Mouse (Mus musculus) urinary bladder, postnatal 4 days (tissue): ENCODE measurements around the gene Hsd17b6.

ENCODE experiments used
- DNase-seq, 2 experiments: peaks; one replicate each; pipeline ENCODE4 v3.0.0; 2021 to 2022; ENCODE audit warnings: low spot score in 2 of 2

Gene Hsd17b6

GRCm38 (mm10) chr10:128005479-128005878, 1.9 kb downstream of the Hsd17b6 start:
- no peak for DNase-seq

DNA sequence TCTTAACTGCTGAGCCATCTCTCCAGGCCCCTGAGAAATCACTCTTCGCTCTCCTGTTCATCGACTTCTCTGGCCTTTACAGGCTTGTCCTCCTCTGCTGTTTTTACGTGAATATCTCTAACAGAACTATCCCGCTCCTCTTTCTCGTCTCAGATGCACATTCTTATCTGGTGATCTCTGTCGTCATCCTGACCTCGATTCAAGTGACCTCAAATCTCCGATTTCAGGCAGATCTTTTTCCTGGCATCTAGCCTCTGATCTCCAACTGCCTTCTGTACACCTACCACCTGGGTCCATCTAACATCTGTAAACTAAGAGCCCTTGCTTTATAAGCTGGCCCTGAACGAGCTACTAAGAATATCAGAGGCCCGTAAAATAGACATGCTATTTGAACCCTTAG, 2.5 kb downstream of the Hsd17b6 start:
- DNase-seq: no peak

GRCm38 (mm10) chr10:128003281-128003801, 4.1 kb downstream of the Hsd17b6 start:
- no peak for DNase-seq

GRCm38 (mm10) chr10:127998260-127998659, 9.2 kb downstream of the Hsd17b6 start:
- DNase-seq: no peak

DNA sequence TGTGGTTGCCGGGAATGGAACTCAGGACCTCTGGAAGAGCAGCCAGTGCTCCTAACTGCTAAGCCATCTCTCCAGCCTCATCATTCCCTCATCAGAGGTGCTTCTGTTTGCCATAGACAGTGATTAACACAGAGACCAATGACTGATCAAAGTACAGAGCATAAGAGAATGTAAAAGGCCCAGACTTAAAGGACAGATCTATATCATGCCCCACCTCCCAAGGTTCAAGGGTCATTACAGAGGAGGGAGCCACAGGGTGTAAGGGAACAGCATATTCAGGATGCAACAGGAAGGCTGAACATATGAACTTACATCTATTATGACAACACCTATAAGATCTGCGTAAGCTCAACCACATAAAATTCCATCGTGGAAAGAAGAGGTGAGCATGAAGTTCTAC, 10.7 kb downstream of the Hsd17b6 start:
- no peak for DNase-seq

DNA sequence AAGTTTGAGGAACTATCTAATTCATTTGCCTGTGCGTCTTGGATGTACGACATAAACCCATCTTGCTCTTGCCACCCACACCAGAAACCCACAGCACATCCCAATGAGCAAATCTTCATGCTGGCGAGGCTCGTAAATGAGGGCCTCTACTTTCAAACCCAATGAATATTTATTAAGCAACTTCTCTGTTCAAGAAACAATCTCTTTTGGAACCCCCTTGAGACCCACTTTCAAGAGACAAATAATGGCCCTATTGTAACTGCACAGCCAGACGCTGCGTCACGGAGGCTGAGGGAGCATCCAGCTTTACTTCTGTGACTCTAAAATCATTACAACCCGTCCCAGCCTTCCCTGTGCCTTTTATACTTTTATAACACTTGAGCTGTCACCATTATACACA, 21.8 kb downstream of the Hsd17b6 start:
- DNase-seq: no peak

DNA sequence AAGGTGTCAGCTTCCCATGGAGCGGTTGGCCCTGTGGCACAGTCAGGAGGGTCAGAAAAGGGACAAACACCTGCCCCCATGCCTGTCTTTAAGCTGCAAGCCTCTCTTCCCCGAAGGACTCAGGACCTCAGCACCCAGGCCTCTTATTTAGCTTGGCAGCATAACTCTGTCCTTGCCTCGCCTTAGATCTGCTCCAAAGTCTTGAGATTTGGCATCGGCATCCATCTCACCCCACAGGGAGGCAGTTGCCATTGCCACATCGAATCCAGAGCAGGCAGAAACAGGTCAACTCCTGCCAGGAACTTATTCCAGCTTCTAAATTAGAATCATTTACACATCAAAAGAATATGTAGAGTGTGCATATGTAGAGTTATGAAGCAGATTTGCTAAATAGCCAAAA, 22.8 kb downstream of the Hsd17b6 start:
- DNase-seq: no peak

DNA sequence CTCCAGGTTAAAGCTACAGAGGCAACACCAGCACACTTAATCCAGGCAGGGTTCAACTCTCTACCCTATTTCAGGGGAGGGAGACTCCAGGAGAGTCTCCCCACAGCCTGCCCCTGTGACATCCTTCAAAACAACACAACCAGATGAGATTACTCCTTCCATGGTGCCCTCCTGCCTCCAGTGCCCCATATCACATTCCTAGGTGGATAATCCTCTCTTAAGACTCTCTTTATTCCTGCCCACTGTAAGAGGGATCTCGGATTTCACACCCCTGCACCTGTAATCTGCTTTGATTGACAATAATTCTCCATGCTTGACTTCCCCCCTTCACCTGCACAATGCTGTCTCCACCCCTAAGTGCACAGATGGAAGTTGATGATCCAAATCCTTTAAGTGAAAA, 31.9 kb downstream of the Hsd17b6 start:
- no peak for DNase-seq

- DNase-seq: no peak
Observed at GRCm38 (mm10) chr10:127974062-127974461, 33.3 kb downstream of the Hsd17b6 start.

DNA sequence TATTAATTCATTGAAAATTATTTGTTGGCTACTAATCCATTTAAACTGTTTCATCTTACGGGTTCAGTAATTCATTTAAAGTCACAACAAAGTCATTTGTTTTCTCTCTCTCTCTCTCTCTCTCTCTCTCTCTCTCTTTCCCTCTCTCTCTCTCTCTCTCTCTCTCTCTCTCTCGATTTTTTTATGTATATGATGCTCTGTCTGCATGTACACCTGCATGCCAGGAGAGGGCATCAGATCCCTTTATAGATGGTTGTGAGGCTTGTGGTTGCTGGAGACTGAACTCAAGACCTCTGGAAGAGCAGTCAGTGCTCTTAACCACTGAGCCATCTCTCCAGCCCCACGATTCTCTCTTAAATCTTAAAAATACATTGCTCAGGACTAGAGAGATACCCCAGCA, 36.3 kb downstream of the Hsd17b6 start:
- no peak for DNase-seq

DNA sequence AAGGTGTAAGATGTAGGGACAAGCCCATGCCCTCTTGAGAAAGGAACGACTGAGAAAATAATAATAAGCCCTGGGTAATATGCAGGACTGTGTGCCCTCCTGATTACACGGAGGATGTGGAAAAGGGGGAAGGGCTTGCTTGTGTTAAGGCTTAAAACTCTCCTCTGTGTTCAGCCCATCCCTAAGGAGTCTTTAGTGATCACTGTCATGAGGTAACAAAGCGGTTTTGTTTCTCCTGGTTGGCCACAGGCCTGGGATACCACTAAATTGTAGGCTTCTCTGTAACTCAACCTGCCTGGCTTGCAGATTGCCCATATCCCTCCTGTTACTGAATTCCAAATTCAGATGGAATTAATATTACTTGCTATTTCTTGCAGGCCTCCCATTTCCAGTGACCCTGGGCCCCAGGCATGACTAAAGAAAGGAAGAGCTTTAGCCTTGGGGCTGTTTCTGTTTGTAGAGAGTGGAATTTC, 37.0 kb downstream of the Hsd17b6 start:
- DNase-seq: no peak

- no peak for DNase-seq
Observed at GRCm38 (mm10) chr10:127969820-127970219, 37.6 kb downstream of the Hsd17b6 start.

DNA sequence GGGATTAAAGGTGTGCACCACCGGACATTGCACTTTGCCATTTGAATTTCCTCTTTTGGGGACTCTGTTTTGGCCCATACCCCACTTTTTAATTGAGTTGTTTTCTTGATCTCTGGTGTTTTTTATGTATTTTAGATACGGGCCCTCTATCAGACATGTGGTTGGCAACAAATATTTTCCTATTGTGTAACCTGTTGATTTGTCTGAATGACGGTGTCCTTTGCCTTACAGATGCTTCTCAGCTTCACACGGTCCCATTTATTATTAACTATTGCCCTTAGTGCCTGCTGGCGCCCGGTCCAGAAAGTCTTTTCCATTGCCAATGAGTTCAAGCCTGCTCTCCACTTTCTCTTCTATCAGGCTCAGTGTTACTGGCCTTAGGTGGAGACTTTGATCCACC, 40.9 kb downstream of the Hsd17b6 start:
- no peak for DNase-seq

DNA sequence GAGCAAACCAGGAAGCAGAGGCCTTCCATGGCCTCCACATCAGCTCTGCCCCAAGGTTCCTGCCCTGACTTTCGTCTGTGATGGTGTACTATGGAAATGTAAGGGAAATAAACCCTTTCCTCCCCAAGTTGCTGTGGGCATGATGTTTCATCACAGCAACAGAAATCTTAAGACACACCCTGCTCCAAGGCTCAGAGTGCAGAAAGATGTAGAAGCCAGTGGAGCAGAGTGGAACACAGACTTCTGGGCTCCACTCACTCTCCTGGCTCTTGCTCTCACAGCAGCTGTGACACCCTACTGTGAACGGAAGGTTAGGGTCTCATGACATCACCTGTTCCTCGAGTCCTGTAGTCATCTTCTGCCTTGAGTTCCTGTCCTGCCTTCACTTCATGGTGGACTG, 43.4 kb downstream of the Hsd17b6 start:
- DNase-seq: no peak

GRCm38 (mm10) chr10:127962451-127962850, 45.0 kb downstream of the Hsd17b6 start:
- DNase-seq: no peak

- no peak for DNase-seq
Observed at GRCm38 (mm10) chr10:127959161-127959679, 48.2 kb downstream of the Hsd17b6 start.

GRCm38 (mm10) chr10:127956168-127956816, 51.1 kb downstream of the Hsd17b6 start:
- peak; percentile 33 to 86 for DNase-seq

GRCm38 (mm10) chr10:127955034-127955433, 52.4 kb downstream of the Hsd17b6 start:
- DNase-seq: no peak

- DNase-seq: no peak
Observed at GRCm38 (mm10) chr10:127951821-127952220, 55.6 kb downstream of the Hsd17b6 start.

GRCm38 (mm10) chr10:127951390-127951789, 56.0 kb downstream of the Hsd17b6 start:
- no peak for DNase-seq

DNA sequence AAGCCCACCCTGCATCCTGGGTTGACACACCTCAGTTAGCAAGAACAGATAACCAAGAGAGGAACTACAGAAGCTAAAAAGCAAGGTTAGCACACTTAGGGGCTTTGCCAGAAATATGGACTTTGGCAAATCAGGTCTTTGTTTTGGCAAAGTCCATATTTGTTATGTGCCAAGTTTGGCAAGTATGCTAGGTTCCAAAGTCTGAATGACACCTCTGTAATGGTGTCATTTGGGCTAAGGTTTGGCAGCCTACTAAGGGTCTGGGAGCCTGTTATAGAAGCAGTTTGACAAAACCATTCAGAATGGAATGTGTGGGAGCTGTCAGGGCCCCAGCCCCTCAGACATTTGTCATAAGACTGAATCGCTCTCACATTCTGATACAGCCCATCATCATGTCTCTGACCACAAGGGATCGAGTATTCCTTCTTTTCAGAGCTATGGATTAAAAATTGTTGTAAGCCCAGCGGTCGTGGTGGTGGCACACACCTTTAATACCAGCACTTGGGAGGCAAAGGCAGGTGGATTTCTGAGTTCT, 57.7 kb downstream of the Hsd17b6 start:
- no peak for DNase-seq

- no peak for DNase-seq
Observed at GRCm38 (mm10) chr10:127945432-127946064, 61.9 kb downstream of the Hsd17b6 start.
